Mouse (Mus musculus) adrenal gland, adult 8-10 months (tissue): ENCODE results near the gene Ptpn21. TPM values are rescaled to one million over a fixed set of nuclear protein-coding genes. Genes with fewer than 3 reads are reported as not detected.

Experiments used
- DNase-seq: peaks from one replicate; pipeline ENCODE4 v3.0.0; 2022
- total RNA-seq, 4 experiments: library from RNA; stranded (reverse); gene quantifications; 2 replicates each; pipeline ENCODE4 v1.2.4; 2022

Ptpn21 gene
- total RNA-seq, result 10 to 100 TPM; 18.8 to 37.6 (median 27.7) TPM

- DNase-seq, result peak; percentile 49
These were observed at the start of gene Ptpn21 for GRCm38 (mm10) chr12:98736951-98737800. Ptpn21 (minus strand) TSS chr12:98737405.

- no peak for DNase-seq
These were observed 47.0 kb upstream of the Ptpn21 start for GRCm38 (mm10) chr12:98784251-98784650.

- DNase-seq, result no peak
These were observed 41.9 kb upstream of the Ptpn21 start for GRCm38 (mm10) chr12:98779148-98779547.

GRCm38 (mm10) chr12:98777509-98777908 is 40.3 kb upstream of the Ptpn21 start:
- DNase-seq, result no peak

- DNase-seq, result no peak
These were observed 29.0 kb upstream of the Ptpn21 start for GRCm38 (mm10) chr12:98766241-98766640.

- DNase-seq, result no peak
These were observed 22.5 kb upstream of the Ptpn21 start for GRCm38 (mm10) chr12:98759700-98760099.

- DNase-seq, result no peak
These were observed 20.4 kb upstream of the Ptpn21 start for GRCm38 (mm10) chr12:98757636-98758035.

- no peak for DNase-seq
These were observed 10.2 kb upstream of the Ptpn21 start for GRCm38 (mm10) chr12:98747380-98747753.

- DNase-seq, result peak; percentile 88
These were observed 9.7 kb upstream of the Ptpn21 start, which contains the start of gene Zc3h14 for GRCm38 (mm10) chr12:98746746-98747379. Zc3h14 (plus strand) TSS chr12:98746964.

GRCm38 (mm10) chr12:98746131-98746530 is 8.9 kb upstream of the Ptpn21 start:
- DNase-seq, result peak; percentile 51

GRCm38 (mm10) chr12:98745626-98746025 is 8.4 kb upstream of the Ptpn21 start:
- no peak for DNase-seq

- no peak for DNase-seq
These were observed 3.9 kb upstream of the Ptpn21 start for GRCm38 (mm10) chr12:98741011-98741501.

GRCm38 (mm10) chr12:98737801-98738350 is 671 bp upstream of the Ptpn21 start:
- no peak for DNase-seq

- no peak for DNase-seq
These were observed 2.1 kb downstream of the Ptpn21 start for GRCm38 (mm10) chr12:98734880-98735801.

- DNase-seq, result peak; percentile 68
These were observed 2.8 kb downstream of the Ptpn21 start for GRCm38 (mm10) chr12:98734246-98734879.

GRCm38 (mm10) chr12:98733776-98734175 is 3.4 kb downstream of the Ptpn21 start:
- DNase-seq, result no peak

- DNase-seq, result no peak
These were observed 4.0 kb downstream of the Ptpn21 start for GRCm38 (mm10) chr12:98733165-98733564.

GRCm38 (mm10) chr12:98730682-98731081 is 6.5 kb downstream of the Ptpn21 start:
- no peak for DNase-seq

GRCm38 (mm10) chr12:98727186-98727585 is 10.0 kb downstream of the Ptpn21 start:
- DNase-seq, result no peak

GRCm38 (mm10) chr12:98726078-98726477 is 11.1 kb downstream of the Ptpn21 start:
- DNase-seq, result no peak

- DNase-seq, result no peak
These were observed 12.2 kb downstream of the Ptpn21 start for GRCm38 (mm10) chr12:98724976-98725375.

GRCm38 (mm10) chr12:98724224-98724623 is 13.0 kb downstream of the Ptpn21 start:
- DNase-seq, result no peak
